Mouse (Mus musculus): ENCODE results near the gene Slco2a1. TPM values are rescaled to one million over a fixed set of nuclear protein-coding genes. Genes with fewer than 3 reads are reported as not detected.

The Slco2a1 gene
- polyA plus RNA-seq, 1 experiment = 0.12 TPM

- Histone ChIP-seq H3K4me2 (ENCODE audit: low read depth) (no peak overlapping the region), H3K4me3 (no peak overlapping the region), H3K79me2 (ENCODE audit: control insufficient read depth, insufficient read depth) (no peaks in the 10 kb centered on the region), H3ac (ENCODE audit: control insufficient read depth, insufficient read length) (no peak overlapping the region), H3K27me3 (ENCODE audit: control insufficient read depth, insufficient read depth, insufficient read length) (no peaks in the 10 kb centered on the region), H3K36me3 (ENCODE audit: control insufficient read depth, insufficient read depth) (no peaks in the 10 kb centered on the region)
- TF ChIP-seq USF1 (IDR thresholded peaks at IDR 0.05; ENCODE audit: low read depth) (no peak), MYOG (IDR thresholded peaks at IDR 0.05; ENCODE audit: control insufficient read depth in 1 of 3, insufficient read depth in 1 of 3, insufficient read length in 2 of 3, low read depth in 2 of 3) (no peak), CEBPB (IDR thresholded peaks at IDR 0.05; ENCODE audit: insufficient read depth, poor library complexity, severe bottlenecking) (no peak), MYOD1 (IDR thresholded peaks at IDR 0.05; ENCODE audit: control insufficient read depth in 1 of 3, insufficient read length in 2 of 3, low read depth in 2 of 3) (no peak), REST (IDR thresholded peaks at IDR 0.05; ENCODE audit: insufficient read depth, insufficient read length) (no peak)
Measured at GRCm38 (mm10) chr9:102979956-102980355, 8.6 kb upstream of the Slco2a1 start.

DNA sequence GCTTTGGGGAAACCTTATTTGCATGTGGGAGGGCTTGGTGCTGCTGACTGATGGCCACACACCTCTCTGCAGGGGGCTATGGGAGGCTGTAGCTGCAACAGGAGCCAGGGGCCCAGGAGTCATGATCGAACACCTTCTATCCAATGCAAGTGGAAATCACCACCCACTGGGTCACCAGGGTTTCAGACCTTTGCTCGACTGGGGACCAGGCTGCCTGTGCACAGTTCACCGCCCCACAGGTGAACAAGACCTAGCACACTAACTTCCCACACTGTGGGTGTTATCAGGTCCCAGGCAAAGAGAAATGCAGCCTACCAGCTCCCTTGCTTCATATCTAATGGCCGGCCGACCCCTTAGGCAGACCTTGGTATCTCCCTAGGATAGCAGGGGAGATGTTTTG is 8.1 kb upstream of the Slco2a1 start:
- Histone ChIP-seq H3K4me3 (no peak overlapping the region), H3K36me3 (ENCODE audit: control insufficient read depth, insufficient read depth) (no peaks in the 10 kb centered on the region), H3K79me2 (ENCODE audit: control insufficient read depth, insufficient read depth) (no peaks in the 10 kb centered on the region), H3K4me2 (ENCODE audit: low read depth) (no peak overlapping the region), H3ac (ENCODE audit: control insufficient read depth, insufficient read length) (no peak overlapping the region), H3K27me3 (ENCODE audit: control insufficient read depth, insufficient read depth, insufficient read length) (no peaks in the 10 kb centered on the region)
- TF ChIP-seq TCF3 (IDR thresholded peaks at IDR 0.05; ENCODE audit: insufficient read length, low read depth) = no peak
- no peak for TF ChIP-seq POLR2A (IDR thresholded peaks at IDR 0.05; ENCODE audit: insufficient read length, low read depth)
- no peak for TF ChIP-seq POLR2AphosphoS2 (IDR thresholded peaks at IDR 0.05; ENCODE audit: insufficient read length, low read depth)
- no peak for TF ChIP-seq CEBPB (IDR thresholded peaks at IDR 0.05; ENCODE audit: insufficient read depth, poor library complexity, severe bottlenecking)
- TF ChIP-seq MYOG (IDR thresholded peaks at IDR 0.05; ENCODE audit: control insufficient read depth in 1 of 3, insufficient read depth in 1 of 3, insufficient read length in 2 of 3, low read depth in 2 of 3) = no peak
- TF ChIP-seq MYOD1 (IDR thresholded peaks at IDR 0.05; ENCODE audit: control insufficient read depth in 1 of 3, insufficient read length in 2 of 3, low read depth in 2 of 3) = no peak

- Histone ChIP-seq H3K4me3 (no peak overlapping the region), H3ac (ENCODE audit: control insufficient read depth, insufficient read length) (no peak overlapping the region), H3K36me3 (ENCODE audit: control insufficient read depth, insufficient read depth) (no peaks in the 10 kb centered on the region), H3K4me2 (ENCODE audit: low read depth) (no peak overlapping the region), H3K79me2 (ENCODE audit: control insufficient read depth, insufficient read depth) (no peaks in the 10 kb centered on the region), H3K27me3 (ENCODE audit: control insufficient read depth, insufficient read depth, insufficient read length) (no peaks in the 10 kb centered on the region)
- TF ChIP-seq TCF3 (IDR thresholded peaks at IDR 0.05; ENCODE audit: insufficient read length, low read depth) (no peak), SRF (IDR thresholded peaks at IDR 0.05; ENCODE audit: control insufficient read depth, insufficient read length, low read depth) (no peak), E2F4 (IDR thresholded peaks at IDR 0.05; ENCODE audit: insufficient read depth) (no peak), MAX (IDR thresholded peaks at IDR 0.05; ENCODE audit: low read depth) (no peak), REST (IDR thresholded peaks at IDR 0.05; ENCODE audit: insufficient read depth, insufficient read length) (no peak), USF1 (IDR thresholded peaks at IDR 0.05; ENCODE audit: low read depth) (no peak), TCF12 (IDR thresholded peaks at IDR 0.05; ENCODE audit: insufficient read depth, poor library complexity, severe bottlenecking) (no peak), MYOG (IDR thresholded peaks at IDR 0.05; ENCODE audit: control insufficient read depth in 1 of 3, insufficient read depth in 1 of 3, insufficient read length in 2 of 3, low read depth in 2 of 3) (no peak), MYOD1 (IDR thresholded peaks at IDR 0.05; ENCODE audit: control insufficient read depth in 1 of 3, insufficient read length in 2 of 3, low read depth in 2 of 3) (no peak), CEBPB (IDR thresholded peaks at IDR 0.05; ENCODE audit: insufficient read depth, poor library complexity, severe bottlenecking) (no peak), POLR2AphosphoS2 (IDR thresholded peaks at IDR 0.05; ENCODE audit: insufficient read length, low read depth) (no peak), POLR2A (IDR thresholded peaks at IDR 0.05; ENCODE audit: insufficient read length, low read depth) (no peak)
Measured at GRCm38 (mm10) chr9:102981791-102982190, 6.7 kb upstream of the Slco2a1 start.

DNA sequence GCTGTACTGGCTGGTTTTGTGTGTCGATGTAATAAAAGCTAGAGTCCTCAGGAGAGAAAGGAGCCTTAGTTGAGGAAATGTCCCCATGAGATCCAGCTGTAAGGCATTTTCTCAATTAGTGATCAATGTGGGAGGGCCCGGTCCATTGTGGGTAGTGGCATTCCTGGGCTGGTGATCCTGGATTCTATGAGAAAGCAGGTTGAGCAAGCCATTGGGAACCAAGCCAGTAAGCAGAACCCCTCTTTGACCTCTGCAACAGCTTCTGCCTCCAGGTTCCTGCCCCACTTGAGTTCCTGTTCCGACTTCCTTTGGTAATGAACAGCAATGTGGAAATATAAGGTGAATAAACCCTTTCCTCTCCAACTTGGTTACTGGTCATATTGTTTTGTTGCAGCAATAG is 6.1 kb upstream of the Slco2a1 start:
- no peaks in the 10 kb centered on the region for H3K36me3 ChIP-seq (ENCODE audit: control insufficient read depth, insufficient read depth)
- no peak overlapping the region for H3K4me3 ChIP-seq
- no peak overlapping the region for H3K4me2 ChIP-seq (ENCODE audit: low read depth)
- no peaks in the 10 kb centered on the region for H3K79me2 ChIP-seq (ENCODE audit: control insufficient read depth, insufficient read depth)
- TF ChIP-seq TCF3 (IDR thresholded peaks at IDR 0.05; ENCODE audit: insufficient read length, low read depth) (no peak), MYOD1 (IDR thresholded peaks at IDR 0.05; ENCODE audit: control insufficient read depth in 1 of 3, insufficient read length in 2 of 3, low read depth in 2 of 3) (no peak), E2F4 (IDR thresholded peaks at IDR 0.05; ENCODE audit: insufficient read depth) (no peak), TCF12 (IDR thresholded peaks at IDR 0.05; ENCODE audit: insufficient read depth, poor library complexity, severe bottlenecking) (no peak)
- no peaks in the 10 kb centered on the region for H3K27me3 ChIP-seq (ENCODE audit: control insufficient read depth, insufficient read depth, insufficient read length)
- H3ac ChIP-seq (ENCODE audit: control insufficient read depth, insufficient read length) = no peak overlapping the region

DNA sequence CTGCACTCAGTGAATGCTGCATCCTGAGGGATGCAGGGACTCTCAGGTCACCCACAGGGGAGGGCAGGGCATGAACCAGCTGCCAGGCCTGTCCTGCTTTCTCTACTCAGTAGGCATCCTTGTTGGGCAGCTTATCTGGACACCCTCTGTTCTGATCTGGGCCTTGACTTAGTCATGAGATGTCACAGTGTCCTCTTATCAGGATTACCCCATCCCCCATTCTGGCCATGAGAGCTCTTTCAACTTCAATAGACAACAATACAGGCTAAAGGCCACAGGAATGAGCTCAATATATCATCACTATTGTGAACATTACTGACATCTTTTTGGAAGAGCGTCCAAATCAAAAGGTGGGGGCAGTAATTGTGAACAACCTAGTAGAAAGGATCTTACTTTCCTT is 3.4 kb upstream of the Slco2a1 start:
- TF ChIP-seq TCF3 (IDR thresholded peaks at IDR 0.05; ENCODE audit: insufficient read length, low read depth) (no peak), CEBPB (IDR thresholded peaks at IDR 0.05; ENCODE audit: insufficient read depth, poor library complexity, severe bottlenecking) (no peak), TCF12 (IDR thresholded peaks at IDR 0.05; ENCODE audit: insufficient read depth, poor library complexity, severe bottlenecking) (no peak), MYOG (IDR thresholded peaks at IDR 0.05; ENCODE audit: control insufficient read depth in 1 of 3, insufficient read depth in 1 of 3, insufficient read length in 2 of 3, low read depth in 2 of 3) (no peak), MYOD1 (IDR thresholded peaks at IDR 0.05; ENCODE audit: control insufficient read depth in 1 of 3, insufficient read length in 2 of 3, low read depth in 2 of 3) (no peak), SRF (IDR thresholded peaks at IDR 0.05; ENCODE audit: control insufficient read depth, insufficient read length, low read depth) (no peak), POLR2A (IDR thresholded peaks at IDR 0.05; ENCODE audit: insufficient read length, low read depth) (no peak), USF1 (IDR thresholded peaks at IDR 0.05; ENCODE audit: low read depth) (no peak), POLR2AphosphoS2 (IDR thresholded peaks at IDR 0.05; ENCODE audit: insufficient read length, low read depth) (no peak), REST (IDR thresholded peaks at IDR 0.05; ENCODE audit: insufficient read depth, insufficient read length) (no peak), MAX (IDR thresholded peaks at IDR 0.05; ENCODE audit: low read depth) (no peak), E2F4 (IDR thresholded peaks at IDR 0.05; ENCODE audit: insufficient read depth) (no peak)
- H3ac ChIP-seq (ENCODE audit: control insufficient read depth, insufficient read length) = no peak overlapping the region
- no peaks in the 10 kb centered on the region for H3K27me3 ChIP-seq (ENCODE audit: control insufficient read depth, insufficient read depth, insufficient read length)
- no peaks in the 10 kb centered on the region for H3K36me3 ChIP-seq (ENCODE audit: control insufficient read depth, insufficient read depth)
- H3K4me3 ChIP-seq = no peak overlapping the region
- no peaks in the 10 kb centered on the region for H3K79me2 ChIP-seq (ENCODE audit: control insufficient read depth, insufficient read depth)
- no peak overlapping the region for H3K4me2 ChIP-seq (ENCODE audit: low read depth)
